Mouse (Mus musculus) limb, embryonic 13.5 days (tissue): ENCODE measurements around the gene Zswim4. TPM values are rescaled to one million over a fixed set of nuclear protein-coding genes. Genes with fewer than 3 reads are reported as not detected.

ENCODE experiments used
- ATAC-seq: fragments of 200-750 bp; cut with Nextera tagmentation; 2 replicates; pipeline ENCODE4 v1.8.0; 2017; ENCODE audit warnings: low read depth, moderate number of reproducible peaks, moderate TSS enrichment; ENCODE audit not compliant: low FRiP score
- H3K27ac ChIP-seq: fragments of 300-500 bp; sonication (generic); 2 replicates; pipeline ENCODE4 v1.5.1; 2015; ENCODE audit warnings: inconsistent platforms, mild to moderate bottlenecking, moderate library complexity
- H3K27me3 ChIP-seq: fragments of 300-500 bp; sonication (generic); 2 replicates; pipeline ENCODE4 v1.6.1; 2015; ENCODE audit warnings: mild to moderate bottlenecking, inconsistent platforms
- H3K36me3 ChIP-seq: fragments of 300-500 bp; sonication (generic); 2 replicates; pipeline ENCODE4 v1.6.1; 2015; ENCODE audit warnings: inconsistent platforms, mild to moderate bottlenecking, moderate library complexity
- H3K4me1 ChIP-seq: fragments of 300-500 bp; sonication (generic); 2 replicates; pipeline ENCODE4 v1.6.1; 2015; ENCODE audit warnings: inconsistent platforms
- H3K4me2 ChIP-seq: fragments of 300-500 bp; sonication (generic); replicated peaks from 2 replicates; pipeline ENCODE4 v1.6.1; 2015; ENCODE audit warnings: inconsistent platforms, mild to moderate bottlenecking, moderate library complexity
- H3K4me3 ChIP-seq: fragments of 300-500 bp; sonication (generic); 2 replicates; pipeline ENCODE4 v1.5.1; 2015; ENCODE audit warnings: moderate library complexity, mild to moderate bottlenecking, inconsistent platforms
- H3K9ac ChIP-seq: fragments of 300-500 bp; sonication (generic); 2 replicates; pipeline ENCODE4 v1.6.1; 2015; ENCODE audit warnings: mild to moderate bottlenecking, inconsistent platforms
- H3K9me3 ChIP-seq: fragments of 300-500 bp; sonication (generic); 2 replicates; pipeline ENCODE4 v1.6.1; 2016; ENCODE audit warnings: inconsistent platforms
- WGBS: fragments of 180-500 bp; shearing (Covaris S2); methylation state at CpG from one replicate; pipeline ENCODE4 v1.1.7; 2015; 5-methylcytosine and 5-hydroxymethylcytosine counted together
- polyA plus RNA-seq: library from polyadenylated mRNA; unstranded; fragments of >200 nt; fragmentation: Nextera tagmentation; extraction: Ambion mirVana; gene quantifications from 2 replicates; pipeline ENCODE4 v1.2.1, GENCODE M21; 2015

Gene Zswim4
- polyA plus RNA-seq, 1 experiment from 2014 or later, result 23.5 TPM

GRCm38 (mm10) chr8:84249257-84250170 is 12.7 kb upstream of the Zswim4 start, which contains the start of gene D8Ertd738e:
D8Ertd738e (minus strand) TSS chr8:84249719.
- peak within 1 kb of the TSS; percentile 89 for H3K9ac ChIP-seq
- no peaks in the 10 kb centered on the region for H3K27me3 ChIP-seq
- peak within 1 kb of the TSS; percentile 82 for H3K4me2 ChIP-seq
- peak within 1 kb of the TSS; percentile 81 for H3K27ac ChIP-seq
- H3K36me3 ChIP-seq, result peaks cover 75% of the 10 kb centered on the region
- ATAC-seq, result peak; percentile 94
- peak within 1 kb of the TSS; percentile 90 for H3K4me3 ChIP-seq
- H3K4me1 ChIP-seq, result peaks cover 9% of the 10 kb centered on the region
- WGBS, result 3% methylated on average over 52 of the region's 52 CpGs
- H3K9me3 ChIP-seq, result no peaks in the 10 kb centered on the region

GRCm38 (mm10) chr8:84241821-84242220 is 5.0 kb upstream of the Zswim4 start:
- H3K4me3 ChIP-seq, result no peak overlapping the region
- H3K27ac ChIP-seq, result peak overlapping the region; percentile 22; the same call in 1 of the 2 replicates
- H3K36me3 ChIP-seq, result peaks cover 28% of the 10 kb centered on the region
- H3K4me1 ChIP-seq, result peaks cover 7% of the 10 kb centered on the region; the same call in 1 of the 2 replicates
- ATAC-seq, result no peak
- no peaks in the 10 kb centered on the region for H3K9me3 ChIP-seq
- H3K9ac ChIP-seq, result peak overlapping the region; percentile 35; the same call in 1 of the 2 replicates
- WGBS, result 60% methylated on average over 2 of the region's 2 CpGs
- H3K4me2 ChIP-seq, result no peak overlapping the region
- H3K27me3 ChIP-seq, result no peaks in the 10 kb centered on the region

- Histone ChIP-seq H3K27ac (no peak overlapping the region; the same call in 1 of the 2 replicates), H3K4me3 (no peak overlapping the region), H3K36me3 (peaks cover 22% of the 10 kb centered on the region), H3K27me3 (no peaks in the 10 kb centered on the region), H3K9ac (no peak overlapping the region), H3K9me3 (no peaks in the 10 kb centered on the region), H3K4me2 (no peak overlapping the region), H3K4me1 (peaks cover 9% of the 10 kb centered on the region)
- 48% methylated on average over 6 of the region's 6 CpGs for WGBS
- ATAC-seq, result no peak
Observed at GRCm38 (mm10) chr8:84241167-84241566, 4.3 kb upstream of the Zswim4 start.

- WGBS, result 16% methylated on average over 19 of the region's 19 CpGs
- H3K4me1 ChIP-seq, result peaks cover 25% of the 10 kb centered on the region
- H3K4me3 ChIP-seq, result peak overlapping the region; percentile 90
- peaks cover 22% of the 10 kb centered on the region for H3K36me3 ChIP-seq
- ATAC-seq, result no peak
- H3K27ac ChIP-seq, result peak overlapping the region; percentile 82
- H3K9me3 ChIP-seq, result no peaks in the 10 kb centered on the region
- peak overlapping the region; percentile 66 for H3K9ac ChIP-seq
- H3K27me3 ChIP-seq, result no peaks in the 10 kb centered on the region
- peak overlapping the region; percentile 71 for H3K4me2 ChIP-seq
Observed at GRCm38 (mm10) chr8:84237542-84238229, 831 bp upstream of the Zswim4 start.

- peaks cover 25% of the 10 kb centered on the region for H3K4me1 ChIP-seq
- ATAC-seq, result peak; percentile 13
- peaks cover 34% of the 10 kb centered on the region for H3K36me3 ChIP-seq
- peak overlapping the region; percentile 55 for H3K27ac ChIP-seq
- H3K9me3 ChIP-seq, result no peaks in the 10 kb centered on the region
- peak overlapping the region; percentile 96 for H3K9ac ChIP-seq
- 0% methylated on average over 26 of the region's 30 CpGs for WGBS
- peak overlapping the region; percentile 90 for H3K4me3 ChIP-seq
- peak overlapping the region; percentile 91 for H3K4me2 ChIP-seq
- no peaks in the 10 kb centered on the region for H3K27me3 ChIP-seq
Observed at GRCm38 (mm10) chr8:84236410-84236997, 351 bp downstream of the Zswim4 start.

- peak overlapping the region; percentile 96 for H3K9ac ChIP-seq
Observed at GRCm38 (mm10) chr8:84235746-84236409, 977 bp downstream of the Zswim4 start.

GRCm38 (mm10) chr8:84233055-84233454 is 3.8 kb downstream of the Zswim4 start:
- Histone ChIP-seq H3K4me3 (no peak overlapping the region), H3K4me2 (no peak overlapping the region), H3K4me1 (peaks cover 22% of the 10 kb centered on the region), H3K36me3 (peaks cover 69% of the 10 kb centered on the region), H3K9me3 (no peaks in the 10 kb centered on the region), H3K27ac (no peak overlapping the region), H3K27me3 (no peaks in the 10 kb centered on the region), H3K9ac (no peak overlapping the region)
- WGBS, result 87% methylated on average over 2 of the region's 2 CpGs
- no peak for ATAC-seq

More at GRCm38 (mm10) chr8:84235746-84236409, 977 bp downstream of the Zswim4 start:
- Histone ChIP-seq H3K36me3 (peaks cover 41% of the 10 kb centered on the region), H3K4me2 (peak overlapping the region; percentile 91), H3K4me3 (peak overlapping the region; percentile 90), H3K4me1 (peaks cover 25% of the 10 kb centered on the region), H3K27ac (peak overlapping the region; percentile 55; the same call in 1 of the 2 replicates), H3K27me3 (no peaks in the 10 kb centered on the region), H3K9me3 (no peaks in the 10 kb centered on the region)
- 20% methylated on average over 10 of the region's 10 CpGs for WGBS
- ATAC-seq, result no peak

GRCm38 (mm10) chr8:84230735-84231134 is 6.1 kb downstream of the Zswim4 start:
- Histone ChIP-seq H3K4me2 (no peak overlapping the region), H3K9ac (no peak overlapping the region; the same call in 1 of the 2 replicates), H3K27me3 (no peaks in the 10 kb centered on the region), H3K4me3 (no peak overlapping the region), H3K9me3 (no peaks in the 10 kb centered on the region), H3K4me1 (peaks cover 12% of the 10 kb centered on the region), H3K27ac (no peak overlapping the region), H3K36me3 (peaks cover 92% of the 10 kb centered on the region)
- 76% methylated on average over 17 of the region's 17 CpGs for WGBS
- ATAC-seq, result no peak

- 80% methylated on average over 21 of the region's 21 CpGs for WGBS
- H3K9me3 ChIP-seq, result no peaks in the 10 kb centered on the region
- H3K4me1 ChIP-seq, result no peaks in the 10 kb centered on the region
- H3K36me3 ChIP-seq, result peaks cover 100% of the 10 kb centered on the region
- no peak overlapping the region for H3K27ac ChIP-seq
- H3K4me3 ChIP-seq, result no peak overlapping the region
- no peak overlapping the region for H3K9ac ChIP-seq
- H3K27me3 ChIP-seq, result no peaks in the 10 kb centered on the region
- no peak for ATAC-seq
- H3K4me2 ChIP-seq, result no peak overlapping the region
Observed at GRCm38 (mm10) chr8:84223322-84224029, 13.4 kb downstream of the Zswim4 start.

- no peak overlapping the region for H3K9ac ChIP-seq
- no peak overlapping the region for H3K27ac ChIP-seq
- H3K4me3 ChIP-seq, result no peak overlapping the region
- no peak for ATAC-seq
- no peaks in the 10 kb centered on the region for H3K9me3 ChIP-seq
- H3K27me3 ChIP-seq, result no peaks in the 10 kb centered on the region
- peaks cover 100% of the 10 kb centered on the region for H3K36me3 ChIP-seq
- H3K4me2 ChIP-seq, result no peak overlapping the region
- WGBS, result 96% methylated on average over 9 of the region's 9 CpGs
- H3K4me1 ChIP-seq, result no peaks in the 10 kb centered on the region
Observed at GRCm38 (mm10) chr8:84222566-84223165, 14.2 kb downstream of the Zswim4 start.

GRCm38 (mm10) chr8:84220105-84220504 is 16.8 kb downstream of the Zswim4 start:
- Histone ChIP-seq H3K36me3 (peaks cover 100% of the 10 kb centered on the region), H3K4me3 (no peak overlapping the region), H3K9ac (no peak overlapping the region), H3K4me1 (no peaks in the 10 kb centered on the region), H3K4me2 (no peak overlapping the region), H3K27me3 (no peaks in the 10 kb centered on the region), H3K27ac (no peak overlapping the region), H3K9me3 (no peaks in the 10 kb centered on the region)
- ATAC-seq, result no peak
- 86% methylated on average over 7 of the region's 7 CpGs for WGBS
